Mouse (Mus musculus) Muller cell, postnatal 12 days (primary cell): ENCODE data around the gene Ndufs4.

Experiments used
- DNase-seq: peaks from one replicate; pipeline ENCODE4 v3.0.0-alpha.2; 2015; ENCODE audit errors: inconsistent ontology term

The Ndufs4 gene

GRCm38 (mm10) chr13:114388211-114388965 is at the start of gene Ndufs4:
Ndufs4 (minus strand) TSS chr13:114388258.
- no peak for DNase-seq

DNA sequence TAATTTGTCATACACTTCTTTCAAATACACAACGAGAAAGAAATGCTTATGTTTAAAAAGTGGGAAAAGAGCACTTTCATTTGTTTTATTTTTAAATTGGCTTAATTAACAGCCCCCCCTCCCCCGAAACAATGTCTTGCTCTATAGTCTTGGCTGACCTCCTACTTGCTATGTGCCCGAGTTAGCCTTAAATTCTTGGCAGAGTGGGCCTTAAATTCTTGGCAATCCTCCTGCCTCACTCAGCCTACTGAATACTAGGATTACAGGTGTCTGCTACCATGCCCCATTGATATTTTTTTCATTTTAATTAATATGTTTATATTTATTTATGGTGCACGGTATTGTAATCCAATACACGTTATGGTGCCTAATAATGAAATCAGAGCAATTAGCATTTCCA is 44.4 kb upstream of the Ndufs4 start:
- peak; percentile 49 for DNase-seq

GRCm38 (mm10) chr13:114425230-114425629 is 37.2 kb upstream of the Ndufs4 start:
- DNase-seq = no peak

GRCm38 (mm10) chr13:114420235-114420634 is 32.2 kb upstream of the Ndufs4 start:
- DNase-seq = peak; percentile 32

DNA sequence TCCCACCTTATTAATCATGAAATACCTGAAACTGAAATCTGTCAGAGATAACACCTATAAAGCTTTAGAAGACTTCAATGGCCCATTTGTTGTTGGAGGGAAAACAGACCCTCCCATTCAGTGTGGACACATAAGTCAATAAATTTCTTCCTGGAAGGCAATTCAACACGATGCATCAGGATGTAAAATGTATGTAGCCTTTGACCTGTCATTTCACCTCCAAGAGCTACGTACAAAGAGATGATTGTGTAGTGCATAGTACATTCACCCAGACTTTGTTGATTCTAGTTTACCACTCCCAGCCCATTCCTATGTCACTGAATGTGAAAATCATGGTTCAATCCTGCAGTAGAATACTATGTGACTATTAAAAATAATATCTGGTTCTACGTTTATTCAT is 31.3 kb upstream of the Ndufs4 start:
- no peak for DNase-seq

DNA sequence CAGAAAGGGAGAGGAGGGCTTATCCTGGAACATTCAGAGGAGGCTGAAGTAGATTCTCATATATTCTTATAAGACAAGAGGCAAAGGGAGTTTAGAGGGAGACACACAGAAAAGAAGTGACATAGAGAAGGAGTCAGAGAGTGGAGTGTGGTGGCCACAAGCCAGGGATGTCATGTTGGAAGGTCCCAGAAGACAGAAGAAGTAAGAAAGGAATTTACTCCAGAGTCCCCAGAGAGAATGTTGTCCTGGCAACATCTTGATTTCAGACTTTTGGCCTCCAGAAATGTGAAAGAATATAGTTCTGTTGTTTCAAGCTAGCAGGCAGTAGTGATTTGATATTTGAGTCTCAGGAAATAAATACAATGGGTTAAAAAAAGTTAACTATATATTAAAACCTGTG is 24.3 kb upstream of the Ndufs4 start:
- DNase-seq = no peak

- no peak for DNase-seq
Observed at GRCm38 (mm10) chr13:114406866-114407265, 18.8 kb upstream of the Ndufs4 start.

DNA sequence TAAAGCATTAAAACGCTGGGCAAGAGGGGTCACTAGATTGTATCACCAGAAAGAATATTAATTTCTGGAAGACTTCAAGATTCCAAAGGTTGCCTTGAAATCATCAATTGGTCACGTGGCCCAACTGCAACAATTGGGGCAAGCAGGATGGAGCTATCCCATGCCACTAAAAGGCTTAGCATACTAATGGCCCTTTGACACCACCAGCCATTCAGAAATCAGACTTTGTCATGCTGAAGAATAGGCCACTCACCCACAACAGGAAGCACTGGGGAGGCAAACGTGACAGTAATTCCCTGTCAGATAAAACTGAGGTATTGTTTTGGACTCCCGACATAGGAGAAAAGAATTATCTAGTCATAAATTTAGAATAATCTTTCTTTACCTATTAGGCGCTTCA is 18.4 kb upstream of the Ndufs4 start:
- no peak for DNase-seq

DNA sequence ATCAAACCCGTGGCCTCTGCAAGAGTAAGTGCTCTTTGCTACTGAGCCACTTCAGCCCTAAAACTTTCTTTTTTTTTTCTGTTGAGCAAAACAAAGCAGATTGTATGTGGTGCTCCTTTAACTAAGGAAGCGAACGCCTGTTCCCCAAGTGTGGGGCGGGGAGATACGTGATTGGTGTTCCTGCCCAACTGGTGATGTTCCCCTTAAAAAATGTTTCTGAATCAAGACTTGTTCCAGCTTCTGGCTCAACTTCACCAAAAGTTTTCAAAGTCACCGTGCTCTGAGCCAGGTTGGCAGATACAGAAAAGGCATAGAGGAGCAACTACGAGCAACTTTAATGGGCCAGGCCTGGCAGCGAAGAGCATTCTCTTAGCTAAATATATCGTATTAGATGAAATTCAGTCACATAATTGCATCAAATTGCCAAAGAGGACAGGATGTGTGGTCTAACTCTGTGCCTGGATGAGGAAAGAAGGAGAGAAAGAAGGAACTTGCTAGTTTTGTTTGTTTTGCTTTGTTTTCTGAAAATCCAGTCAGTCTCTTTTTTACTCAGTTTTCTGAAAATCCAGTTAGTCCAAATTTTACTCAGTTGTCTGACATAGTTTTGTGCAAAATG is 17.1 kb upstream of the Ndufs4 start:
- DNase-seq = no peak

- DNase-seq = no peak
Observed at GRCm38 (mm10) chr13:114398906-114399305, 10.8 kb upstream of the Ndufs4 start.

GRCm38 (mm10) chr13:114397281-114397680 is 9.2 kb upstream of the Ndufs4 start:
- DNase-seq = peak; percentile 47

GRCm38 (mm10) chr13:114396863-114397262 is 8.8 kb upstream of the Ndufs4 start:
- DNase-seq = no peak

DNA sequence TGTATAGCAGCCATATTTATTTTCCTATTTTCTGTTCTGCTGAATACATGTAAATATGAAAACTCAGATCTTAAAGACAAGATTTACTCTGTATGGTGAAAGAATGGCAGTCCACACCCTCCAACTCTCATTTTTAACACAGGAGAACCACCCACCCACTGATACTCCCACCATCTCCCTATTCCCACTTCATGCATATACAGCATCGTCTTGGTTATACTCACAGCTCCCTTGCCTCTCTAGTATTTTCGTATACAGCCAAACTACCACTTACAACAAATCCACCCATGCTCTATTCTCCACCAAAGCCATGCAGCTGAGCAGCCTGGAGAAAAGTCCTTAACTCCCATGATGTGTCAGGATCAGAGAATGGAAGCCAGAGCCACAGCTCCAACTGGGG is 6.7 kb upstream of the Ndufs4 start:
- no peak for DNase-seq

DNA sequence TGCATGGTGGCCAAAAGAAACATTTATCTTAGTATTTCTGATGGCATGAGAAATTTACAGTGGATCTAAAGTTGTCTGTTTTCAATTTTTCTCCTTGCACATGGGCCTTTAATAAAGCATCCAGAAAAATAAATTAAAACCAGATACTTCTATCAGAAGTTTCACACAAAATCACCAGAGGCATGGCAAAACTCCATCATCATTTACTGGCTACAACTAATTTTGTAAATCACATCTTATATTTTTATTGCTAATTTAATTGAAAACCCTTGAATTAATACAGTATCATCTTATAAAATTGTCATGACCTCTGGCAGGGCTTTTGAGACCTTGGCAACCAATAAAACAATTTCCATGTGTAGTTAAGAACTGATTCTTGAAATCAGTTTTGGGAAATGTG is 4.4 kb upstream of the Ndufs4 start:
- DNase-seq = no peak

DNA sequence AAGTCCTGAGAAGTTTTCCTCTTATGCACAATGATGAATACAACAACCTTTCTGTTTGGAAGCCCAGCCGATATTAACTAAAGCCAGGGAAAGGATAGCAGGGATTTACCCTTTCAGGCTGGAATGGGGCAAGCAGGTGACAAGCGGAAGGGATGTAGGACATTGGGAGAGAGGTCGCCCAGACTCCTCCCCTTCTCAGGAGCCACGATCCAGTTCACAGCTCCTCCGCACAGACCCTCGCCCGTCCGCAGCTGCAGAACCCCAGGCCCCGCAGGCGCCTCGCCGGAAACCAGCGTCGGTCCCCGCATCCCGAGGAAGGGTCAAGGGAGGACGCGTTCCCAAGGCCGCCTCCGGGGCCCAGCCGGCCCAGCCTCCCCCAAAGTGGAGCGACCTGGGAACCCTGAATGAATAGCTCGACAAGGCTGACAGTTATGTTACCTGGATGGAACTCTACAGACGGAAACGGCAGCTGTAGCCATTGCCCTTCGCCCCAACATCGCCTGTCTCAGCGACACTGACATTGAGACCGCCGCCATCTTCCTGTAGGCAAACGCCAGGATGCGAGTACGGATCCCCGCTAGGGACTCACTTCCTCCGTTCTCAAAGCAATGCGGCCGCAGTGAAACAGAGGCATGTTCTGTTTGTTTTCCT is 412 bp downstream of the Ndufs4 start:
- peak; percentile 87 for DNase-seq

- peak; percentile 62 for DNase-seq
Observed at GRCm38 (mm10) chr13:114387074-114387487, 977 bp downstream of the Ndufs4 start.

- DNase-seq = no peak
Observed at GRCm38 (mm10) chr13:114376511-114376910, 11.5 kb downstream of the Ndufs4 start.

DNA sequence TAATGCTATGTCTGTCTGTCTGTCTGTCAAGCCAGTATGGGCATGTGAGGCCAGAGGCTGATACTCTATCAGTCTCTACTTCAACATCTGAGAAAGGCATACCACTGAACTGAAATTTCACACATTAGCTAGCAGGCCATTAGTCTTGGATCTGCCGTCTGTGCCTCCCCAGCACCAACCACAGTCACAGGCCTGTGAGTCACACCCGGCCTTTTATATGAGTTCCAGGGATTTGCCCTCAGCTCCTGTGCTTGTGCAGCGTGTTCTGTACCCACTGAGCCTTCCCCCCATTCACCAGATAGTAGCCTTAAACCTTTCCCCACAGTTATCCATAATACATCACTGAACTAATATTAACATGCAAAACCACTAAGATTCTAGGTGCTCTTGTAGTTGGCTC is 26.0 kb downstream of the Ndufs4 start:
- DNase-seq = peak; percentile 71

- DNase-seq = peak; percentile 83
Observed at GRCm38 (mm10) chr13:114351321-114351946, 36.6 kb downstream of the Ndufs4 start.

GRCm38 (mm10) chr13:114344979-114345712 is 42.9 kb downstream of the Ndufs4 start:
- DNase-seq = no peak

- no peak for DNase-seq
Observed at GRCm38 (mm10) chr13:114344220-114344973, 43.7 kb downstream of the Ndufs4 start.
